Mouse (Mus musculus) lung, adult 2 months (tissue): ENCODE results near the gene Zc3h12c. TPM values are rescaled to one million over a fixed set of nuclear protein-coding genes. Genes with fewer than 3 reads are reported as not detected.
A peak's percentile ranks its signal among the peaks of the same experiment; 100 is the strongest.

Experiments
- DNase-seq: peaks from one replicate; pipeline ENCODE4 v3.0.0; 2022
- H3K4me1 ChIP-seq: fragments of 200-500 bp; 2 replicates; pipeline ENCODE4 v1.6.1; 2011; ENCODE audit warnings: low read length; ENCODE audit not compliant: control insufficient read depth, insufficient read depth
- H3K4me3 ChIP-seq: fragments of 200-500 bp; replicated peaks from 2 replicates; pipeline ENCODE3; 2011; ENCODE audit warnings: low read depth, mild to moderate bottlenecking, control low read depth, low read length; ENCODE audit errors: extremely low read depth
- CTCF ChIP-seq: fragments of 200-500 bp; IDR thresholded peaks from 2 replicates; pipeline ENCODE4 v1.5.1; 2011; ENCODE audit warnings: mild to moderate bottlenecking, low read length, control low read depth; ENCODE audit not compliant: insufficient read depth
- POLR2A ChIP-seq: fragments of 200-500 bp; IDR thresholded peaks from 2 replicates; pipeline ENCODE4 v1.6.1; 2011; ENCODE audit warnings: low read depth, mild to moderate bottlenecking, control low read depth, low read length, borderline replicate concordance; ENCODE audit errors: extremely low read depth
- WGBS: fragments of 180-500 bp; shearing (Covaris S2); methylation state at CpG from one replicate; pipeline ENCODE4 v1.1.7; 2018; 5-methylcytosine and 5-hydroxymethylcytosine counted together
- polyA plus RNA-seq: library from polyadenylated mRNA; depleted of rRNA; stranded (reverse); fragments of >200 nt; gene quantifications from 2 replicates; pipeline ENCODE4 v1.2.3, GENCODE M21; 2012; rRNA removed

Gene Zc3h12c
- polyA plus RNA-seq: 3.0 and 3.7 TPM in 2 replicates

GRCm38 (mm10) chr9:52167863-52168685 is at the start of gene Zc3h12c:
Gene Zc3h12c, minus strand, starts transcription at chr9:52168572.
- DNase-seq: peak; percentile 79
- no peak for TF ChIP-seq CTCF
- no peak for TF ChIP-seq POLR2A
- under 1% methylated on average over 100 of the region's 100 CpGs for WGBS
- peak within 1 kb of the TSS; percentile 84 for H3K4me3 ChIP-seq
- H3K4me1 ChIP-seq: peaks cover 10% of the 10 kb centered on the region

- no peak for DNase-seq
- H3K4me3 ChIP-seq: no peak overlapping the region
- H3K4me1 ChIP-seq: no peaks in the 10 kb centered on the region
- WGBS: 27% methylated on average over 4 of the region's 4 CpGs
- TF ChIP-seq POLR2A (no peak), CTCF (no peak)
These were observed 49.3 kb upstream of the Zc3h12c start for GRCm38 (mm10) chr9:52217636-52218035.

- no peak for TF ChIP-seq POLR2A
- TF ChIP-seq CTCF: no peak
- H3K4me3 ChIP-seq: no peak overlapping the region
- DNase-seq: no peak
- 84% methylated on average over 3 of the region's 3 CpGs for WGBS
- no peaks in the 10 kb centered on the region for H3K4me1 ChIP-seq
These were observed 46.9 kb upstream of the Zc3h12c start for GRCm38 (mm10) chr9:52215291-52215690.

GRCm38 (mm10) chr9:52212416-52212815 is 44.0 kb upstream of the Zc3h12c start:
- Histone ChIP-seq H3K4me1 (no peaks in the 10 kb centered on the region), H3K4me3 (no peak overlapping the region)
- DNase-seq: no peak
- 84% methylated on average over 6 of the region's 6 CpGs for WGBS
- TF ChIP-seq POLR2A: no peak
- no peak for TF ChIP-seq CTCF

GRCm38 (mm10) chr9:52208510-52209030 is 40.2 kb upstream of the Zc3h12c start:
- Histone ChIP-seq H3K4me3 (no peak overlapping the region), H3K4me1 (no peaks in the 10 kb centered on the region)
- WGBS: 52% methylated on average over 3 of the region's 3 CpGs
- no peak for DNase-seq
- no peak for TF ChIP-seq CTCF
- TF ChIP-seq POLR2A: no peak

- no peak for TF ChIP-seq POLR2A
- TF ChIP-seq CTCF: no peak
- DNase-seq: no peak
- H3K4me3 ChIP-seq: no peak overlapping the region
- H3K4me1 ChIP-seq: no peaks in the 10 kb centered on the region
- 62% methylated on average over 4 of the region's 4 CpGs for WGBS
These were observed 34.8 kb upstream of the Zc3h12c start for GRCm38 (mm10) chr9:52203189-52203588.

GRCm38 (mm10) chr9:52200271-52200670 is 31.9 kb upstream of the Zc3h12c start:
- DNase-seq: no peak
- WGBS: 67% methylated on average over 4 of the region's 4 CpGs
- no peak for TF ChIP-seq CTCF
- TF ChIP-seq POLR2A: no peak
- H3K4me1 ChIP-seq: no peaks in the 10 kb centered on the region
- no peak overlapping the region for H3K4me3 ChIP-seq

- 63% methylated on average over 3 of the region's 3 CpGs for WGBS
- Histone ChIP-seq H3K4me1 (no peaks in the 10 kb centered on the region), H3K4me3 (no peak overlapping the region)
- no peak for DNase-seq
- TF ChIP-seq CTCF (no peak), POLR2A (no peak)
These were observed 27.5 kb upstream of the Zc3h12c start for GRCm38 (mm10) chr9:52195853-52196252.

GRCm38 (mm10) chr9:52193851-52194250 is 25.5 kb upstream of the Zc3h12c start:
- H3K4me3 ChIP-seq: no peak overlapping the region
- 75% methylated on average over 5 of the region's 5 CpGs for WGBS
- no peak for TF ChIP-seq POLR2A
- TF ChIP-seq CTCF: no peak
- DNase-seq: no peak
- no peaks in the 10 kb centered on the region for H3K4me1 ChIP-seq

- Histone ChIP-seq H3K4me3 (no peak overlapping the region), H3K4me1 (no peaks in the 10 kb centered on the region)
- no peak for DNase-seq
- WGBS: 84% methylated on average over 4 of the region's 4 CpGs
- TF ChIP-seq CTCF (no peak), POLR2A (no peak)
These were observed 22.5 kb upstream of the Zc3h12c start for GRCm38 (mm10) chr9:52190907-52191306.
